Mouse (Mus musculus): ENCODE data around the gene Ndufaf2. TPM values are rescaled to one million over a fixed set of nuclear protein-coding genes. Genes with fewer than 3 reads are reported as not detected.

Ndufaf2 gene
- total and polyA plus RNA-seq, 3 experiments: 37.1 to 117 (median 51.2) TPM

DNA sequence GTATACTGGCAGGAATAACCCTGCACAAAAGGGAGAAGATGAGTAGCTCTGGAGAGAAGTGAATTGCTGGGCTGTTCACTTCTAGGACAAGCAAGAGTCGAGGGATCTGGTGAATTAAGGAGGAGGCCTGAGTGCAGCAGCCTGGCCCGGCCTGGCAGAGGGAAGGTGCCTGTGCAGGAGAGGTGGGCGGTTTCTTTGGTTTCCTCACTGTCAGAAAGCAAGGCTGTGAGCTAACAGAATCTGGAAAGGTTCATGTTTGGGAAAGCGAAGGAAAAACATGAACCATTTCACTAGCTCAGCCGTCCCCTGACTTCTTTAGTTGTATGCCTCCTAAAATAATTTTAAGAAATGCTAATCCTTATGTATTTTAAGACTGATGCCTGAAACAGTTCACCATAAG lies 173.8 kb downstream of the Ndufaf2 start:
- H3K27me3 ChIP-seq (replicated peaks): no peaks in the 10 kb centered on the region
- H3K36me3 ChIP-seq (replicated peaks in 1 of 2; ENCODE audit: control insufficient read depth in 1 of 2, insufficient read depth in 1 of 2, low read length in 1 of 2): no peaks in the 10 kb centered on the region
- in situ Hi-C loops (cut with MboI; ENCODE audit: low pct_ligation_motif_present, low pct_unique_long_range_greater_than_20kb, low sequenced_read_pairs): no loop called here
- H3K4me2 ChIP-seq (ENCODE audit: insufficient read depth, low read depth, poor library complexity, severe bottlenecking): no peak overlapping the region
- no peak overlapping the region for H3K4me3 ChIP-seq (replicated peaks in 1 of 3; ENCODE audit: low read depth in 2 of 3, low read length in 2 of 3, poor library complexity in 1 of 3)
- H3K9ac ChIP-seq (ENCODE audit: insufficient read depth, low read depth): no peak overlapping the region
- TF ChIP-seq E2F4 (IDR thresholded peaks at IDR 0.05; ENCODE audit: insufficient replicate concordance, low read depth, low read length) (no peak), RCOR1 (conservative IDR thresholded peaks at IDR 0.05; ENCODE audit: low read depth, low read length) (no peak), ZMIZ1 (IDR thresholded peaks at IDR 0.05; ENCODE audit: low read depth, low read length) (no peak), USF1 (IDR thresholded peaks at IDR 0.05; ENCODE audit: low read depth, low read length) (no peak), POLR2A (IDR thresholded peaks at IDR 0.05; ENCODE audit: low read depth, low read length) (no peak), PAX5 (IDR thresholded peaks at IDR 0.05; ENCODE audit: low read length) (no peak), MXI1 (IDR thresholded peaks at IDR 0.05; ENCODE audit: low read depth, low read length) (no peak)
- peaks cover 0 to 3% of the 10 kb centered on the region in 2 experiments; a peak in 1 of 4 replicates for H3K4me1 ChIP-seq (ENCODE audit: control insufficient read depth in 1 of 2, insufficient read depth in 2 of 2)
- DNase-seq (ENCODE audit: extremely low read depth): no peak
- no peak overlapping the region for H3K27ac ChIP-seq (ENCODE audit: insufficient read depth, low read depth)
- peaks cover 2% of the 10 kb centered on the region for H3K9me3 ChIP-seq (replicated peaks; ENCODE audit: low read length)
- dilution Hi-C loops (cut with MboI; ENCODE audit: extremely low pct_ligation_motif_present, extremely low pct_unique_long_range_greater_than_20kb, low sequenced_read_pairs): no loop called here
- H3K79me2 ChIP-seq (replicated peaks; ENCODE audit: control insufficient read depth, extremely low read depth, insufficient read depth, poor library complexity, severe bottlenecking): no peaks in the 10 kb centered on the region

DNA sequence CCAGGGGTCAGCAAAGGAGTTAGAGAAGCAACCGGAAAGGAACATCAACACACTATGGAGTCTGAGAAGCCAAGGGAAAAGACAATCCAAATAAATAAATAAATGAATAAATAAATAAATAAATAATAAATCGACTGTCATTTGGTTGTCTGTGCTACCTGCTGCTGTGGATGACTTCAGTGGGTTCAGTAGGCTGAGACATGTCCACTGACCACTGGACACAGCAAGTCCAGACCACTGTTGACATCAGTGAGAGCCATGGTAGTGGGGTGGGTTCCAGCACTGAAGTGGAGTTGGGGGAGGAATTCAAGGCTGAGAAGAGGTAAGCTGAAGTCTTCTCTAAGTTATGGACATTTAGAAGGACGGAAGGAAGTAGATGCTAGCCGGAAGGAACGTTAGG lies 174.2 kb downstream of the Ndufaf2 start:
- H3K27me3 ChIP-seq (replicated peaks): no peaks in the 10 kb centered on the region
- H3K4me3 ChIP-seq (replicated peaks in 1 of 3; ENCODE audit: low read depth in 2 of 3, low read length in 2 of 3, poor library complexity in 1 of 3): no peak overlapping the region
- DNase-seq (ENCODE audit: extremely low read depth): no peak
- H3K4me1 ChIP-seq (ENCODE audit: control insufficient read depth in 1 of 2, insufficient read depth in 2 of 2): peaks cover 0 to 3% of the 10 kb centered on the region in 2 experiments; a peak in 1 of 4 replicates
- dilution Hi-C loops (cut with MboI; ENCODE audit: extremely low pct_ligation_motif_present, extremely low pct_unique_long_range_greater_than_20kb, low sequenced_read_pairs) (no loop called here), in situ Hi-C loops (cut with MboI; ENCODE audit: low pct_ligation_motif_present, low pct_unique_long_range_greater_than_20kb, low sequenced_read_pairs) (no loop called here)
- TF ChIP-seq GABPA (IDR thresholded peaks at IDR 0.05; ENCODE audit: insufficient replicate concordance, low read depth, low read length) (no peak), JUND (conservative IDR thresholded peaks at IDR 0.05; ENCODE audit: low read depth, low read length) (no peak), CTCF (conservative IDR thresholded peaks at IDR 0.05 in 1 of 2, IDR thresholded peaks at IDR 0.05 in 1 of 2; ENCODE audit: low read depth in 2 of 2, low read length in 2 of 2) (no peak), ELF1 (IDR thresholded peaks at IDR 0.05; ENCODE audit: low read depth, low read length) (no peak), ZMIZ1 (IDR thresholded peaks at IDR 0.05; ENCODE audit: low read depth, low read length) (no peak), MYC (IDR thresholded peaks at IDR 0.05; ENCODE audit: low read depth, low read length) (no peak), TCF12 (IDR thresholded peaks at IDR 0.05; ENCODE audit: low read depth, low read length) (no peak), BHLHE40 (IDR thresholded peaks at IDR 0.05; ENCODE audit: low read depth, low read length) (no peak), KAT2A (IDR thresholded peaks at IDR 0.05; ENCODE audit: insufficient replicate concordance, low read length) (no peak), CHD2 (IDR thresholded peaks at IDR 0.05; ENCODE audit: low read length) (no peak), USF2 (conservative IDR thresholded peaks at IDR 0.05; ENCODE audit: low read depth, low read length) (no peak), MAZ (IDR thresholded peaks at IDR 0.05; ENCODE audit: low read depth, low read length) (no peak), POLR2A (IDR thresholded peaks at IDR 0.05; ENCODE audit: low read depth, low read length) (no peak)
- no peaks in the 10 kb centered on the region for H3K79me2 ChIP-seq (replicated peaks; ENCODE audit: control insufficient read depth, extremely low read depth, insufficient read depth, poor library complexity, severe bottlenecking)
- H3K27ac ChIP-seq (ENCODE audit: insufficient read depth, low read depth): no peak overlapping the region
- H3K4me2 ChIP-seq (ENCODE audit: insufficient read depth, low read depth, poor library complexity, severe bottlenecking): no peak overlapping the region
- H3K9me3 ChIP-seq (replicated peaks; ENCODE audit: low read length): peaks cover 2% of the 10 kb centered on the region
- H3K36me3 ChIP-seq (replicated peaks in 1 of 2; ENCODE audit: control insufficient read depth in 1 of 2, insufficient read depth in 1 of 2, low read length in 1 of 2): no peaks in the 10 kb centered on the region
- H3K9ac ChIP-seq (ENCODE audit: insufficient read depth, low read depth): no peak overlapping the region

Measured in CH12.LX (cell line).